Mouse (Mus musculus) MEL-GATA-1-ER (cell line): ENCODE data around the gene Slc46a3.
A peak's percentile ranks its signal among the peaks of the same experiment; 100 is the strongest.

Experiments used
- DNase-seq: peaks from one replicate; pipeline ENCODE4 v3.0.0-alpha.2; 2012; ENCODE audit warnings: low read depth; ENCODE audit errors: extremely low read depth

Gene Slc46a3

GRCm38 (mm10) chr5:147895436-147896198 lies 1.0 kb upstream of the Slc46a3 start:
- DNase-seq: peak; percentile 93

GRCm38 (mm10) chr5:147893766-147894454 lies 705 bp downstream of the Slc46a3 start:
- DNase-seq: peak; percentile 39

- peak; percentile 67 for DNase-seq
Observed at GRCm38 (mm10) chr5:147893143-147893542, 1.5 kb downstream of the Slc46a3 start.

DNA sequence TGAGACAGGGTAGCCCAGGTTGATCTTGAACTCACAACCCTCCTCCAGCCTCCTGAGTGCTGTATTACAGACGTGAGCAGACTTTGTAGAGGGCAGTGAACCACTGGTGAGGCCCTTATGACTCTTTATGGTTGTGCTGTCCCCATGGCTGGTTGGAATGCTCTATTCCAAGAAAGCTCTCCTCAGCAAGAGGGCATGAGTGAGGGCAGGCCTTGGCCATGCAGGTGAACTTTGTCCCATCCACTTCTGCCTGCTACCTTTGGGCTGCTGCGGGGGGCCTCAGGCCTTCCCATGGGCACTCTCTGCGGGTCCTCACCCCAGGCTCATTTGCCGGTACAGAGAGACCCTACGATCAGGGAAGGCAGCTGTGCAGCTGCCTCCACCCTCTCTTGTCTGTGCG lies 1.9 kb downstream of the Slc46a3 start:
- DNase-seq: no peak

DNA sequence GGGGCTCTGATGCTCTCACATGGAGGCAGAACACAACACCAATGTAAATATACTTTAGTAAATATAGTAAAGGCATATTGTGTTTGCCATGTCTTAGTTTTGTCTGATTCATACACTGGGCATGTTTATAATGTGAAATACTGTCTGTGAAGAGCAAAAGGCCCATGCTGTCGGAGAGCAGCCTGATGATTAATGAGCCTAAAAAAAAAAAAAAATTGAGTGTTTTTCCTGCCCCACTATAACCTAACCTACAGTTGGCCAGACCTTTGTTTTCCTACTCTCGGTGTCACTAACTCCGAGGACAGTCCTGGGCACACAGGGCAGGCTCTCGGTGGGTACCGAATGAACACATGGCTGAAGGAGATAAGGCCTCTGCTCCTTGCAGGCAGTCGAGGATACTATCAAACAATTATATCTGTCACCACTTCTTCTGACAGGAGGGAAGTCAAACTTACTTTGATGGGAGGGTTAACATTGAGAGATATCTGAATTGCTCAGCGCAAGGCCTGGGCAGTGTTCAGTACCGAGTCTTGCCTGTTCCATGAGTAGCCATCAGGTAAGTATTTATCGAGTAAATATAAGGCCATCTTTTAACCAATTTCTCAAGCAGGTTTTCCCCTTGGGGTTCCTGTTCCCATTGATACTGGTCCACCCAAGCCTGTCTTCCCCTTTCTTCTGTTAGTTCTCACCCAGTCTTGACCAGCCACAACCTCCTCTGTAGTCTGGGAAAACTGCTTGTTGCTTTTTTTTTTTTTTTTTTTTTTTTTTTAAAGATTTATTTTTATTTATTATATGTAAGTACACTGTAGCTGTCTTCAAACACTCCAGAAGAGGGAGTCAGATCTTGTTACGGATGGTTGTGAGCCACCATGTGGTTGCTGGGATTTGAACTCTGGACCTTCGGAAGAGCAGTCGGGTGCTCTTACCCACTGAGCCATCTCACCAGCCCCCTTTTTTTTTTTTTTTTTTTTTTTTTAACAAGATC lies 6.0 kb downstream of the Slc46a3 start:
- DNase-seq: peak; percentile 94

DNA sequence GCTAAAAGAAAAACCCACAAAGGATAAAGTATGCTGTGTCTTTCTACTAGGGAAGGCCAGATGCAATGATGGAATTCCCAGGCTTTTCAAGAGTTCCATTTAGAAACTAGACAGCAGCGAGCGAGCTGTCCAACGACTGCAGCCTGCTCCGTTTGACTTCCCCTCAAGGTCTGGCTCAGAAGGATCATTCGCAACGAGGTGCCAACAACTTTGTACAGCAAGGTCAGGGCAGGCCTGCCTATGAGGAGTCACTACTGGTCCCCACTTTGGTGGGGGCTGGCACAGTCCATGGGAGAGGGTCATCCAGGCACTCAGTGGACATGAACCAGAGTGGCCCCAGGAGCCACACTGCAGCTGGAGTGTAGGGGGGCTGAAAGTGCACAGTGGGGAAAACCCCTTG lies 11.0 kb downstream of the Slc46a3 start:
- DNase-seq: no peak

DNA sequence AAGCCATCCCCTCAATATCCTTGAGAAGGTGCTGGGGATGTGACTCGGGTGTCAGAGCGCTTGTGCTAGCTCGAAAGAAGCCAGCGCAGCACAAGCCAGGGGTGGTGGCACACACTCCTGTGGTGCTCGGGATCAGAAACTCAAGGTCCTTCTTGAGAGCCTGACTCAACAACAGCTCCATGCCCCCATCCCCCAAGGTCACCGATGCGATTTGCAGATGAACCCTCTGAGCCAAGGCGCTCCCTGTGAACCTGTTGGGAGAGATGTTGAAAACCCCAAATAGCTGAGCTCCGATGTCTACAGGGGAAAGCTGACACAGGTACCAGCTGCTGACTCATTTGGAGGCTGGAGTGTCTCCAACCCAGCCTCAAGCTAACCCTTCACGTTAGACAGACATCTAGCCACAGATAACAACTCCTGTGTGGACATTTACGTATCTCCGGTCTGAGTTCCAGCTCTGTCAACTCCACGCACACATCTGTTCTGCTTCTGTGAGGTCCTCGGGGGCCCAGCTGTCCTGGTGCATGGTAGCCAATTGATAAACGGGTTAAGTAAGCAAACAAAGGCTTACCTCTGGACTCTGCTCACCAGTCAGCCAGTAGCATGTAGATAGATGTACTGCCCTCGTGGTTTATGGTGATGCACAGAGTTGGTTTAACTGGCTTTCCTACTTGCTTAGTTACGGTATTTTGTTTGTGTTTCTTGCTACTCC lies 14.5 kb downstream of the Slc46a3 start:
- DNase-seq: no peak

DNA sequence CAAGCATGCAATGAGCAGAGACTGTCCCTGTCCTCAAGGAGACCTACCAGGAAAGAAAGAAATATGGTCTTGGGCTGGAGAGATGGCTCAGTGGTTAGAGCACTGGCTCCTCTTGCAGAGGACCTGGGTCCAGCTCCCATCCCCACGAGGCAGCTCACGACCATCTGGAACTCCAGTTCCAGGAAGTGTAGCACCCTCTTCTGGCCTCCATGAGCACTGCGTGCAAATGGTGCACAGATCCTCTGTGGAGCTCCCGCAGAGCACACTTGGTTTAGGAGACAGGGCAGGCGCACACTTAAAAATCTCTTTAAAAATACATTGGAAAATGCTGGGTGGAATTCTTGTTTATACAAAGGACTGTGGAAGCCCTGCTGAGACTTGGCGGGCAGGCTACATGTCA lies 17.1 kb downstream of the Slc46a3 start:
- DNase-seq: no peak

- DNase-seq: no peak
Observed at GRCm38 (mm10) chr5:147875210-147875609, 19.4 kb downstream of the Slc46a3 start.

DNA sequence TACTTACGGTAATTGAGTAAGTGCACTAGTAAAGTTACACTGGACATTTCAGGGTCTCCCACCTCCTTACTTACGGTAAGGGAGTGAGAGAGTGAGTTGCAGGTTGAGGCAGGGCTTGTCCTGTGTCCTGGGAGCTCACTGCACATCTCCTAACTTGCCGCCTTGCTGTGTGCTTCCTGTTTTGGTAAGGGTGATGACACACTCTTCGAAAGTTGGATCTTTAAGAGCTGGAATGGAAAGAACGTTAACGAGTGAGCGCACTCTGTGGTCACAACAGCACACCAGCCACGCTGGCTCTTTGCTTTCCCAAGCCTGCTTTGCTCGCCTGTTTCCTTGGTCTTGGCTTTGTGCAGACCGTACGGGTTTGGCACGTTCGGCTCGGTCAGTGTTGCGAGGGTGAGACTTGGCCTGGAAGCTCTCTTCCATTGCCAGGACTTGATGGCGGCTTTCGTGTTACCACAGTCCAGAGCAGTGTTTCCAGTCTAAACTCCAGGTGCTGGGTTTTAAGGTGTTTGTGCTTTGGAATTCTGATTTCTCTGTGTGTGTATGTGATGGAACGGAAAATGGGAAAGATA lies 20.0 kb downstream of the Slc46a3 start:
- no peak for DNase-seq

DNA sequence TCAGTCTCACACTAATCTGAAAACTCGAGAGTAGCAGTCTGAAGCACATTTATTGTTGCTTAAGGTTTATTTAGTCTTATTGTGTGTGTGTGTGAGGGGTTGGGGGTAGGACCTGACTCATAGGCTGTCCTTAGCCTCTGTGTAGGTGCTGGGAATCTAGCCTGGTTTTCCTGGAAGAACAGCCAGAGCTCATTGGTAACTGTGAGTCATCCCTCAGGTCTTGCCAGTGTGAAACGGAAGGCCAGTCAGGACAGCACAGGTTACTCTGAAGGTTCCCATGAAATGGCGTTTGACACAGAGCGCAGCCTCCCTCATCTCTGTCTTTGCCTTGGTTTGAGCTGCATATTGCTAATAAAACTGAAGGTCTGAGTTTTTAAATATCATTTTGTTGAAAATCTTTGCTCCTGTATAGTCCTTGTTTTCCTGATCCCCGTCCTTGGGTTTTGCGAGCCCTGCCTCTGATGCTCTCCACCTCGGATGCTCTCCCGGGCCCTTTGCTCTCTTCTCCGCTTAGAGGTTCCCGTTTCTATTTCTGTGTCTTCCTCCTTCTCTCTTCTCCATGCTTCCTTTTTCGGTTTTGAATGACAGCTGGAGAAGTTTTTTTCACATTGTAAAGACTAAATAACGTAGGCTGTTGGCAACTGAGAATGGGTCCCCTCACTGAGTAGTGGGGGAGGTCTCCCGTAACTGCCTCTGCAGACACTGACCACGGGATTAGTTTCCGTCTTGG lies 23.4 kb downstream of the Slc46a3 start:
- no peak for DNase-seq

GRCm38 (mm10) chr5:147870296-147870695 lies 24.3 kb downstream of the Slc46a3 start:
- no peak for DNase-seq

DNA sequence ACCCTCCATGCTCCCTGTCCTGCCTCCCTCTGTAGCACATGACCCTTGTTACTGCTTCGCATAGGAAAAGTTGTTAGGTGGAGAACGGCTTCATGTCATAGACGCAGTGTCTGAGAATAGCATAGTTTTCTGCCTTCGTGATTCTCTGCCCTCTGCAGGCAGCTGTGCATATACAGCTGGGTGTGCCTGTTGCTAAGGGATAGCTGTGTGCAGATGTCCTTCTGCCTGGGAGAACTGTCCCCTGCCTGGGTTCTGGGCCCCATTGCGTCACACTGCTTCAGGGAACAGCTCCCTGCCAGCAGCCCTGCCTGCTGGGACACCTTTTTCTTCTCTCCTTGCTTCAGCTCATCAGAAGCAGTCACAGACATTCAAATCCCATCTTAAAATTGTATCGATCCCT lies 25.0 kb downstream of the Slc46a3 start:
- DNase-seq: no peak

DNA sequence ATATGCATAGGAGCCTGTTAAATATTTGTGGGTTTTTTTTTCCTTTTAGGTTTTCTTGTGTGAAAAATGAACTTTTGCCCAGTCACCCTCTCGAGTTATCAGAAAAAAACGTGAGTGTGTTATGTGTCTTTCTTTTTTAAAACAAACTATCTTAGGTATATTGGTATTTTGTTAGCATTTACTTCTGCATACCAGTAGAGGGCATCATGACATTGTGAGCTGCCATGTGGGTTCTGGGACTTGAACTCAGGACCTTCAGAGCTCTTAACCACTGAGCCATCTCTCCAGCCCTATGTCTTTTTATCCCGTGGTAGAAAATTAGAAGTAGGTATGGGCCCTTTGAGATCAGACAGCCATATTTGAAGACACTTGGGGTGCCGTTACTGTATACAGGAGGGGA lies 25.9 kb downstream of the Slc46a3 start:
- no peak for DNase-seq

DNA sequence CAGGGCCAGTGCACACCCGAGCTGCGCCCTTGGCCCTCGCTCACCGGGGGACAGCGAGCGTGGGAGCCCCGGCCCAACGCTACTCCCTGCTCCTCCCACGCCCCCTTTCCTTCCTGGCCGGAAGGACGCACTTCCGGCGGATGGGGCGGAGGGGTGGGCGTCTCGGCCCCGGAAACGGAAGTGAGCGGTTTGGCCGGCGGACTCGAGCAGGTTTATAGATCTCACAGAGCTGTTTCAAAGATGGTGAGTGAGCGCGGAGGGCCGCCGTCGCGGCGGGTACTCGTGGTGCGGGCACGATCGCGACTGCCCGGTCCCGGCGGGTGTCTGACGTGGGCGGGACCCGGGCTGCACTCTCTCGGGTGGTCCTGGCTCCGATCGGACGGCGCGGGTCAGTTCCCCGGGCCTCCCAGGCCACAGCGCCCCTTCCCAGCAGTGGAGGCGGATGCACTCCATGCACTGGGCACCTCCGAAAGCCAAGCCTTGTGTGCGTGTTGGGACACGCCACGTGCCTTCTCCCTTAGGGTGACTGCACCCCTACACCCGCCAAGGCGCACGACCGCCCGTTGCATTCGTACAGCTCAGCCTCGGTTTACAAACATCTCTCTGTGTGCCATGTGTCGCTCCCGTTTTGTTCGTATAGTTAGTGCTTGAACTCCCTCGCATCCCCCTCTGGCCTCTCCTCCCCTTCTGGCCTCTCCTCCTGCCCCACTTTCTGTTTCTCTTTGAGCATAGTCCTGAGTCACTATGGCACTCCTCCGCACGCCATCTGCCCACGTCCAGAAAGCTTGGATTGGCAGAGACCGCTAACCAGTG lies 34.0 kb downstream of the Slc46a3 start, which contains the start of gene Pomp:
TSS of gene Pomp (plus strand) at position 13 of the 813 bp plus-strand sequence.
- peak; percentile 83 for DNase-seq

GRCm38 (mm10) chr5:147860076-147860448 lies 34.6 kb downstream of the Slc46a3 start:
- DNase-seq: no peak

DNA sequence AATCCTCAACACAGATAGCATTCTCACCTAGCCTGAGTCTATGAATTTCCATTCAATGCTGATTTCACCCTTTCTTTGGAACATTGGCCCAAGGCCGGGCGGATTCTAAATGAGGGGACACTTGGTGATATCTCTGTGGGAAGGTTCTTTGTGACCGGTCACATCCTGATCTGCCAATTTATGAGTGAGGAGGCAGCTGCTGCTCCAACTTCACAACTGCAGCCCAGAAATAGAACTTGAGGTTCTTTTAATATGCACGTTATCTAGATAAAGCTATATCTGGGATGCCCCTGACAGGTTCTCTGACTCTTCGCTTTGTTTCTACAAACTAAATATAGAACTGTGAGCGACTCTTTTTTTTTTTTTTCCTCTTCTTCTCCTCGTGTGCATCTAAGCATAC lies 44.4 kb downstream of the Slc46a3 start:
- no peak for DNase-seq

DNA sequence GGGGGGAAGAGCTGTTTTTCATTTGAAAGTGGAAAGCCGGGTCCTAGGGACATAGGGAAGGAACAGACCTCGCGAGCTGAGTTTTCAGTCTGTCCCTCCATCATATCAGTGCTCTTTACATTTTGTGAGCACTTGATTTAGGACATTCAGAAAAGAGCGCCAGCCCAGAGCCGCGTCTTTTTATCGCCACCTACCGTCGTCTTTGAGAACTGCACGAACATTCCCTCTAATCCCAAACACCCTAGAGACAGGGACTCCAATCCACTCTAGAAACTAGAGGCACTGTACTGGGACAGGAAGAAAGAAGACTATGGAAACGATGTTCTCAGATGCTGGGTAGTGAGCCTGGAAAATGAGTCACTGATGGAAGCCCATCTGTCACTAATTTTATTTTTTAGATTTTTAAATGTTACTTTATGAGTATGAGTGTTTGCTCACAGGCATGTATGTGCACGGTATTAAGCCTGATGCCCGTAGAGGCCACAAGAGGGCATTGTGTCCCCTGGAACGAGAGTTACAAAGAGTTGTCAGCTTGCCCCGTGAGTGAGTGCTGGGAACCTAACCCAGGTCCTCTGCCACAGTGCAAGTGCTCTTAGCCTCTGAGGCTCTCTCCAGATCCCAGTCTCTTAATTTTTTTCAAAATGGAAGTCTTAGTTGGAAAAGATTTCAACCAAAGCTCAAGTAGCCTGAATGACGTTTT lies 46.3 kb downstream of the Slc46a3 start:
- peak; percentile 37 for DNase-seq

GRCm38 (mm10) chr5:147847361-147847760 lies 47.3 kb downstream of the Slc46a3 start:
- DNase-seq: no peak
